Mouse (Mus musculus) liver, embryonic 13.5 days (tissue): Measurements from ENCODE around the gene Olfr1195. TPM values are rescaled to one million over a fixed set of nuclear protein-coding genes. Genes with fewer than 3 reads are reported as not detected.
"Not testable (repeated sequence)": the region's sequence is repeated elsewhere in the genome, so short reads cannot be mapped to it uniquely, and the experiment has no call there.

ENCODE experiments used
- ATAC-seq: fragments of 200-750 bp; cut with Nextera tagmentation; 2 replicates; pipeline ENCODE4 v1.8.0; 2017; ENCODE audit warnings: low read depth, mild to moderate bottlenecking, moderate number of reproducible peaks, moderate library complexity
- DNase-seq: peaks from one replicate; pipeline ENCODE4 v3.0.0; 2022
- H3K27ac ChIP-seq: fragments of 300-500 bp; sonication (generic); 2 replicates; pipeline ENCODE4 v1.5.1; 2015; ENCODE audit warnings: moderate library complexity, mild to moderate bottlenecking, inconsistent platforms
- H3K27me3 ChIP-seq: fragments of 300-500 bp; sonication (generic); 2 replicates; pipeline ENCODE4 v1.6.1; 2015; ENCODE audit warnings: mild to moderate bottlenecking, inconsistent platforms
- H3K36me3 ChIP-seq: fragments of 300-500 bp; sonication (generic); 2 replicates; pipeline ENCODE4 v1.6.1; 2015; ENCODE audit warnings: mild to moderate bottlenecking, inconsistent platforms
- H3K4me1 ChIP-seq: fragments of 300-500 bp; sonication (generic); replicated peaks from 2 replicates; pipeline ENCODE4 v1.6.1; 2015; ENCODE audit warnings: inconsistent platforms
- H3K4me2 ChIP-seq: fragments of 300-500 bp; sonication (generic); 2 replicates; pipeline ENCODE4 v1.6.1; 2015; ENCODE audit warnings: inconsistent platforms, mild to moderate bottlenecking, moderate library complexity
- H3K4me3 ChIP-seq: fragments of 300-500 bp; sonication (generic); replicated peaks from 2 replicates; pipeline ENCODE4 v1.5.1; 2015; ENCODE audit warnings: mild to moderate bottlenecking, inconsistent platforms
- H3K9ac ChIP-seq: fragments of 300-500 bp; sonication (generic); 2 replicates; pipeline ENCODE4 v1.6.1; 2015; ENCODE audit warnings: mild to moderate bottlenecking, inconsistent platforms
- H3K9me3 ChIP-seq: fragments of 300-500 bp; sonication (generic); replicated peaks from 2 replicates; pipeline ENCODE4 v1.6.1; 2016; ENCODE audit warnings: inconsistent platforms
- WGBS: fragments of 180-500 bp; shearing (Covaris S2); methylation state at CpG from one replicate; pipeline ENCODE4 v1.1.7; 2015; ENCODE audit not compliant: insufficient replicate concordance; 5-methylcytosine and 5-hydroxymethylcytosine counted together
- polyA plus RNA-seq: library from polyadenylated mRNA; unstranded; fragments of >200 nt; fragmentation: Nextera tagmentation; extraction: Ambion mirVana; gene quantifications from 2 replicates; pipeline ENCODE4 v1.2.1, GENCODE M21; 2015

Olfr1195 gene
- not detected in 2 replicates for polyA plus RNA-seq

GRCm38 (mm10) chr2:88689087-88689486 is at the start of gene Olfr1195:
Gene Olfr1195 (minus strand): TSS chr2:88689187.
- Histone ChIP-seq H3K36me3 (no peaks in the 10 kb centered on the region), H3K27me3 (no peaks in the 10 kb centered on the region), H3K4me2 (no peak within 1 kb of the TSS), H3K4me1 (no peaks in the 10 kb centered on the region), H3K4me3 (no peak within 1 kb of the TSS), H3K9me3 (no peaks in the 10 kb centered on the region), H3K9ac (no peak within 1 kb of the TSS), H3K27ac (no peak within 1 kb of the TSS)
- no peak for ATAC-seq
- no peak for DNase-seq

GRCm38 (mm10) chr2:88732266-88732665 is 43.3 kb upstream of the Olfr1195 start, which contains the start of gene Olfr1197:
Gene Olfr1197 (minus strand): TSS chr2:88732366.
- 63% methylated on average over 1 of the region's 1 CpGs for WGBS
- no peaks in the 10 kb centered on the region for H3K27me3 ChIP-seq
- H3K9me3 ChIP-seq = no peaks in the 10 kb centered on the region
- no peak within 1 kb of the TSS for H3K4me2 ChIP-seq
- no peaks in the 10 kb centered on the region for H3K4me1 ChIP-seq
- DNase-seq (no peak), ATAC-seq (no peak)
- H3K27ac ChIP-seq = no peak within 1 kb of the TSS
- H3K4me3 ChIP-seq = no peak within 1 kb of the TSS
- H3K36me3 ChIP-seq = no peaks in the 10 kb centered on the region
- H3K9ac ChIP-seq = no peak within 1 kb of the TSS

GRCm38 (mm10) chr2:88704497-88704896 is 15.5 kb upstream of the Olfr1195 start, which contains the start of gene Olfr1196:
Gene Olfr1196 (minus strand): TSS chr2:88704597.
- ATAC-seq = no peak
- Histone ChIP-seq H3K4me2 (no peak within 1 kb of the TSS), H3K27ac (no peak within 1 kb of the TSS), H3K9me3 (no peaks in the 10 kb centered on the region), H3K9ac (no peak within 1 kb of the TSS), H3K27me3 (no peaks in the 10 kb centered on the region), H3K4me3 (no peak within 1 kb of the TSS), H3K36me3 (no peaks in the 10 kb centered on the region), H3K4me1 (no peaks in the 10 kb centered on the region)
- WGBS = 65% methylated on average over 2 of the region's 2 CpGs
- DNase-seq = no peak

GRCm38 (mm10) chr2:88675328-88675727 is 13.7 kb downstream of the Olfr1195 start, which contains the start of gene Olfr1193:
Gene Olfr1193 (plus strand): TSS chr2:88675628.
- H3K27ac ChIP-seq, H3K9me3 ChIP-seq, H3K9ac ChIP-seq, ATAC-seq, H3K4me3 ChIP-seq, DNase-seq, H3K27me3 ChIP-seq, H3K36me3 ChIP-seq, H3K4me1 ChIP-seq, H3K4me2 ChIP-seq: not testable (repeated sequence)

- no peak for ATAC-seq
- no peaks in the 10 kb centered on the region for H3K36me3 ChIP-seq
- H3K4me3 ChIP-seq = no peak within 1 kb of the TSS
- no peak for DNase-seq
- H3K27ac ChIP-seq = no peak within 1 kb of the TSS
- no peaks in the 10 kb centered on the region for H3K9me3 ChIP-seq
- WGBS = 16% methylated on average over 1 of the region's 1 CpGs
- no peaks in the 10 kb centered on the region for H3K27me3 ChIP-seq
- no peaks in the 10 kb centered on the region for H3K4me1 ChIP-seq
- no peak within 1 kb of the TSS for H3K4me2 ChIP-seq
- H3K9ac ChIP-seq = no peak within 1 kb of the TSS
Observed at GRCm38 (mm10) chr2:88648209-88648608, 40.8 kb downstream of the Olfr1195 start, which contains the start of gene Olfr1192-ps1. Gene Olfr1192-ps1 (plus strand): TSS chr2:88648509.

GRCm38 (mm10) chr2:88640242-88640641 is 48.7 kb downstream of the Olfr1195 start, which contains the start of gene Olfr1191-ps1:
Gene Olfr1191-ps1 (plus strand): TSS chr2:88640542.
- H3K27ac ChIP-seq, H3K27me3 ChIP-seq, ATAC-seq, DNase-seq, H3K9me3 ChIP-seq, H3K36me3 ChIP-seq, H3K9ac ChIP-seq, H3K4me1 ChIP-seq, H3K4me3 ChIP-seq, H3K4me2 ChIP-seq: not testable (repeated sequence)
- WGBS = 81% methylated on average over 1 of the region's 1 CpGs

Other genes starting within 250 kb of the Olfr1195 start
- not detected in 2 replicates for gene Gm13757, start 240.1 kb downstream of the Olfr1195 start, polyA plus RNA-seq
- not detected in 2 replicates for gene Olfr1183, start 234.3 kb downstream of the Olfr1195 start, polyA plus RNA-seq
- gene Olfr1184, start 205.6 kb downstream of the Olfr1195 start, polyA plus RNA-seq = not detected in 2 replicates
- not detected in 2 replicates for gene Olfr1185-ps1, start 195.9 kb downstream of the Olfr1195 start, polyA plus RNA-seq
- gene Olfr1186, start 170.6 kb downstream of the Olfr1195 start, polyA plus RNA-seq = not detected in 2 replicates
- gene Olfr1188, start 132.3 kb downstream of the Olfr1195 start, polyA plus RNA-seq = not detected in 2 replicates
- not detected in 2 replicates for gene Olfr1189, start 102.7 kb downstream of the Olfr1195 start, polyA plus RNA-seq
- gene Olfr1191-ps1, start 48.6 kb downstream of the Olfr1195 start, polyA plus RNA-seq = not detected in 2 replicates
- not detected in 2 replicates for gene Olfr1192-ps1, start 40.7 kb downstream of the Olfr1195 start, polyA plus RNA-seq
- not detected in 2 replicates for gene Olfr1193, start 13.6 kb downstream of the Olfr1195 start, polyA plus RNA-seq
- not detected in 2 replicates for gene Olfr1196, start 15.4 kb upstream of the Olfr1195 start, polyA plus RNA-seq
- gene Olfr1197, start 43.2 kb upstream of the Olfr1195 start, polyA plus RNA-seq = not detected in 2 replicates
- gene Olfr1198, start 62.2 kb upstream of the Olfr1195 start, polyA plus RNA-seq = not detected in 2 replicates
- not detected in 2 replicates for gene Olfr1199, start 71.3 kb upstream of the Olfr1195 start, polyA plus RNA-seq
- not detected in 2 replicates for gene Olfr1200, start 81.3 kb upstream of the Olfr1195 start, polyA plus RNA-seq
- not detected in 2 replicates for gene Olfr1201, start 103.8 kb upstream of the Olfr1195 start, polyA plus RNA-seq
- gene Olfr1202, start 125.3 kb upstream of the Olfr1195 start, polyA plus RNA-seq = not detected in 2 replicates
- not detected in 2 replicates for gene Olfr1205, start 140.6 kb upstream of the Olfr1195 start, polyA plus RNA-seq
- gene Olfr1204, start 160.1 kb upstream of the Olfr1195 start, polyA plus RNA-seq = not detected in 2 replicates
- not detected in 2 replicates for gene Olfr1206, start 174.0 kb upstream of the Olfr1195 start, polyA plus RNA-seq
- not detected in 2 replicates for gene Olfr1208, start 213.1 kb upstream of the Olfr1195 start, polyA plus RNA-seq
- not detected in 2 replicates for gene Olfr1209, start 226.0 kb upstream of the Olfr1195 start, polyA plus RNA-seq
- gene Olfr1211, start 248.9 kb upstream of the Olfr1195 start, polyA plus RNA-seq = not detected in 2 replicates